Mouse (Mus musculus) C2C12 (cell line): Measurements from ENCODE around the gene Nuak1. TPM values are rescaled to one million over a fixed set of nuclear protein-coding genes. Genes with fewer than 3 reads are reported as not detected.

Source experiments
- H3K27me3 ChIP-seq: one replicate; pipeline ENCODE4 v1.6.1; 2011; ENCODE audit not compliant: control insufficient read depth, insufficient read depth, insufficient read length
- H3K36me3 ChIP-seq: one replicate; pipeline ENCODE4 v1.6.1; 2011; ENCODE audit not compliant: control insufficient read depth, insufficient read depth
- H3K4me3 ChIP-seq: one replicate; pipeline ENCODE4 v1.5.1; 2011; ENCODE audit warnings: mild to moderate bottlenecking, control low read depth; ENCODE audit not compliant: poor library complexity, insufficient read depth, severe bottlenecking
- H3K79me2 ChIP-seq: one replicate; pipeline ENCODE4 v1.6.1; 2011; ENCODE audit not compliant: control insufficient read depth, insufficient read depth
- H3K79me3 ChIP-seq: one replicate; pipeline ENCODE4 v1.6.1; 2011; ENCODE audit warnings: low read depth, control low read depth
- H3ac ChIP-seq: one replicate; pipeline ENCODE3; 2011; ENCODE audit warnings: low read depth; ENCODE audit not compliant: control insufficient read depth, insufficient read length
- CEBPB ChIP-seq: IDR thresholded peaks from one replicate; pipeline ENCODE4 v1.6.1; 2011; ENCODE audit warnings: low read depth, mild to moderate bottlenecking, control low read depth, moderate library complexity
- CTCF ChIP-seq: IDR thresholded peaks from one replicate; pipeline ENCODE4 v1.5.1; 2011; ENCODE audit not compliant: control insufficient read depth, insufficient read depth, insufficient read length
- FOSL1 ChIP-seq: IDR thresholded peaks from one replicate; pipeline ENCODE4 v1.8.0; 2011; ENCODE audit warnings: mild to moderate bottlenecking, low read length; ENCODE audit not compliant: poor library complexity, insufficient read depth, severe bottlenecking
- MAX ChIP-seq: IDR thresholded peaks from one replicate; pipeline ENCODE4 v1.6.1; 2011; ENCODE audit warnings: mild to moderate bottlenecking, control low read depth
- MYOD1 ChIP-seq: IDR thresholded peaks from one replicate; pipeline ENCODE4 v1.6.1; 2011; ENCODE audit warnings: low read depth; ENCODE audit not compliant: control insufficient read depth, insufficient read length
- MYOG ChIP-seq: IDR thresholded peaks from one replicate; pipeline ENCODE4 v1.6.1; 2011; ENCODE audit not compliant: control insufficient read depth, insufficient read length; ENCODE audit errors: extremely low read depth
- USF1 ChIP-seq: IDR thresholded peaks from one replicate; pipeline ENCODE4 v1.6.1; 2011; ENCODE audit warnings: low read depth, mild to moderate bottlenecking, control low read depth, moderate library complexity
- polyA plus RNA-seq: library from polyadenylated mRNA; unstranded; fragments of >200 nt; fragmentation: generic; extraction: Trizol; gene quantifications from one replicate; pipeline ENCODE4 v1.2.1, GENCODE M21; 2012; ENCODE audit warnings: missing spikeins

Nuak1 gene
- polyA plus RNA-seq, 1 experiment = 15.2 TPM

DNA sequence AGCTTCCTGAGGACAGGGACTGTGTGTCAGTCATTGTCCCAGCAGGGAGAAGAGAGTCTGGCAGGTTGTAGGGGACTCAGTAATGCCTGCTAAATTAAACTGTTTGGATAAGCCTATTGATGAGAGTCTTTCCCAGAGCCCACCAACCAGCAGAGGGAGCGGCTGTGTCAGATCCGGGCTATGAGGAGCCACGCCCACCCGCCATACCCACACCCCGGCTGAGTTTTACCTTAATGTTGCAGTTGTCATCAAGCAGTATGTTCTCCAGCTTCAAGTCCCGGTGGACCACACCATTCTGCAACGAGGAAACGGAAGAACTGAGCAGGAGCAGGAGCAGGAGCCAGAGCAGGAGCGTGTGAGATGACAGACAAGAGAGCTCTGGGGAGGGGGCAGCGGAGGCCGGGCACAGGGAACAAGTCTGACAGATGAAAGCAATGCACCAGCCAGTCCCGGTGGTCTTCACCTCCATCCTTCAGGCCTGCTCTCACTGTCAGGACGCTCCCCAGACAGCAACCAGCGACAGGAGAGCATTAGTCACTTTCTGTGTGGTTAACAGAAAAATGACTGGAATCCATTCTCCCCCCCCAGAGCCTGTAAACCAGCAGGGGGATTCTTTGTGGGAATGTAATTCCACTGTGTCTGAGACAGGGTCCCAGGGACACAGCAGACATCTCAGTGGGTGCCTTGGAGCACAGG lies 48.2 kb downstream of the Nuak1 start:
- Histone ChIP-seq H3K27me3 (no peaks in the 10 kb centered on the region), H3K36me3 (peaks cover 8% of the 10 kb centered on the region), H3K79me3 (no peaks in the 10 kb centered on the region), H3ac (no peak overlapping the region), H3K4me3 (peak overlapping the region; percentile 21), H3K79me2 (peaks cover 38% of the 10 kb centered on the region)
- peak; percentile 49 for TF ChIP-seq MYOD1
- peak; percentile 12 for TF ChIP-seq CTCF
- TF ChIP-seq FOSL1 = peak; percentile 60
- no peak for TF ChIP-seq MAX
- TF ChIP-seq USF1 = no peak

DNA sequence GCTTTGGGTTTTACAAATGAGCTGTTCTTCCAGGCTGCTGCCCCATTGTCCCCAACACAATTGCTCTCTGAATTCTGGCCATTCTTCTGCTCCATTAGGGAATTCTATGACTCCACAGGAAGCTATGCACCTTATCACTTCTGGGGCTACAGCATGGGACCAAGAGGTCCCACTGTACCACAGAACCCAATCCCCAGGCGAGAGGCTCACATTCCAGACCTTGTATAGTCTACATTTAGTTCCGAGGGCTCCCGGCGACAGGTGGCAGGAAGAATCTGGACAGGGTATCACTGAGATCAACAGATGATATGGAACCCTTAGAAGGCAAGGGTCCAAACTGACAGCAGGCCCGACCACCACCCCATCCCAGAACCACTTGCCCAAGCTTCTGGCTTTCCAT lies 50.7 kb downstream of the Nuak1 start:
- no peaks in the 10 kb centered on the region for H3K27me3 ChIP-seq
- TF ChIP-seq MYOD1 (peak; percentile 88), USF1 (no peak), MYOG (no peak)
- peaks cover 14% of the 10 kb centered on the region for H3K36me3 ChIP-seq
- no peak overlapping the region for H3ac ChIP-seq
- H3K4me3 ChIP-seq = no peak overlapping the region
- H3K79me2 ChIP-seq = peaks cover 26% of the 10 kb centered on the region
- H3K79me3 ChIP-seq = no peaks in the 10 kb centered on the region

DNA sequence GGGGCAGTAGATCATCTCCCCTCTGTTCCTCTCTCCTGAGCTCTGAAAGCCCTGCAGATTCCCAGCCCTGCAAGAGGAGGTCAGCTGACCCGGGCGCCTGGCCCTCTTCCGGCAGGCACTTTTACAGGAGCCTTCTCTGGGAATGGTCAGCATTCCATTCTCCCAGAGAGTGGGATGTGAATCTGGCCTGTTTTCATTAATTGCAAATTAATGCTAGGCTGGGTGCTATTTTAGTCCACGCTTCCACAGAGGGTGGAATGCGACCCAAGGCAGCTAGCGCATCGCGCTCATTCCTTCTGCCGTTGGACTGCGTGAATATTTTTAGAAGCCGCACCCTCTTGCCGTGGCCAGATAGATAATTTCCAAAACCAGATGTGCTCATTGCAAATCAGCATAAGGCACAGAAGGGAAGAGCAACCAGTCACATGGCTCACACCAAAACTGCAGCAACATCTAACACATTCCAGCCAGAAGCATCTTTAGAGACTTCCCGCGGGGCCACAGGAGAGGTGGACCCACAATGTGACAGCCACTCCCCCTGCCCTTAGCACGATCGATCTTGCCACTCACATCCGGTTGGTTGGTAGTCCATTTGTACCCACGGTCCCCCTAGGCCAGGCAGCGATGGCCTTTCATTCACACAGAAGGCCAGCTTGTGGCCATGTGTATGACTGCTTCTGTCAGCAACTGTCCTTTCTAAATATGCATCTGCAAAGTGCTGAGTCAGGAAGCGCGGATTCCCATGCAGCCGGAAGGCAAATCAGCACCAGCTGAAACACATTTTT lies 51.8 kb downstream of the Nuak1 start:
- H3K36me3 ChIP-seq = peaks cover 14% of the 10 kb centered on the region
- TF ChIP-seq USF1 (peak; percentile 57), MYOG (no peak)
- H3K4me3 ChIP-seq = no peak overlapping the region

DNA sequence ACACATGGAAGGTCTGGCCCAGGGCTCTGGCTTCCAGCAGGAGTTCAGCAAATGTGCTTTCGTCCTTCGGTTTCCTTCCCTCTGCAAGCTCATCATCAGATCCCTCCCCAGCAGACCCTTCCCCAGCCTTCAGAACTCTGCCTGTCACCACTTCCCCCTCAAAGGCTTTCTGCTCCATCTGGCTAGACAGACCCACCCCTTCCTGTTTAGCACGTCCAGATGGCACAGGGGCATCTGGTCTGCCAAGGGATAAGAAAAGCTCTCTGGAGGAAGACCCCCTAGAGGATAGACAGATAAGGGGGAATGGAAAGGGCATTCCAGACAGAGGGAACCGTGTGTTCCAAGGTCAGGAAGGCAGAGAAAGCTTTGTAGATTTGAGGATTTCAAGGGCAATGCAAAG lies 53.1 kb downstream of the Nuak1 start:
- TF ChIP-seq FOSL1 (no peak), MYOD1 (no peak), MYOG (no peak), USF1 (no peak), CTCF (no peak), MAX (no peak)
- Histone ChIP-seq H3K36me3 (peaks cover 14% of the 10 kb centered on the region), H3K4me3 (no peak overlapping the region), H3ac (no peak overlapping the region), H3K79me3 (no peaks in the 10 kb centered on the region), H3K27me3 (no peaks in the 10 kb centered on the region), H3K79me2 (peaks cover 15% of the 10 kb centered on the region)

More for the DNA sequence above, 51.8 kb downstream of the Nuak1 start:
- Histone ChIP-seq H3K79me2 (peaks cover 15% of the 10 kb centered on the region), H3K79me3 (no peaks in the 10 kb centered on the region), H3K27me3 (no peaks in the 10 kb centered on the region), H3ac (no peak overlapping the region)

DNA sequence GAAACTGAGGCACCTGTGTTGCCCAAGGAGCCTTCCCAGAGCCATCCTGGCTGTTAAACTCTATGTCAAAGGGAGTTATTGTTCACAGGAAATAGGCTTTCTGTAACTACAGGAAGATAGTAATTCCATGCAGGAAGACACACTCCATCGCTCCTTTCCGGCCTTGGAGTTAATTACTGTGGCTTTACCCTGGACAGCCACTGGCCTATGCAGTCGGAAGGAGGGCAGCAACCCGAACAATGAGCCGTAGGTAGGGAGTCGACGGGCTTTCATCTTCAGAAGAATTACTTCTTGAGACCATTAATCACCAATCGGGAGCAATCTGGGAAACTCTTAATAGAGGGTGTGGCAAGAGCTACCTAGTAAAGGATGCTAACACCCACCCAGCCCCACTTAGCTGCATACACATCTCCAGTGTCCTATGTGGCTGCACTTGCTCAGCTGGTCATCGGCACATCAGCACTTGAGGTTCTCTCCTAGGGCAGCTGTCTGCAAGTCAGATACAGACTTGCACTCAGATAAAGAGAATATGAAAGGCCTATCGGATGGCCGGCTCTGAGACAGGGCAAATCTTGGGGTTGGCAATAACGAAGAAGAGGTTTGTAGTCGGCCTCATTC lies 53.7 kb downstream of the Nuak1 start:
- no peak overlapping the region for H3ac ChIP-seq
- H3K79me3 ChIP-seq = no peaks in the 10 kb centered on the region
- H3K79me2 ChIP-seq = peaks cover 15% of the 10 kb centered on the region
- no peak for TF ChIP-seq MYOD1
- TF ChIP-seq FOSL1 = no peak
- no peak for TF ChIP-seq MAX
- no peak for TF ChIP-seq CTCF
- TF ChIP-seq CEBPB = no peak
- no peak for TF ChIP-seq USF1
- TF ChIP-seq MYOG = no peak
- H3K27me3 ChIP-seq = no peaks in the 10 kb centered on the region
- no peak overlapping the region for H3K4me3 ChIP-seq
- H3K36me3 ChIP-seq = peaks cover 14% of the 10 kb centered on the region

DNA sequence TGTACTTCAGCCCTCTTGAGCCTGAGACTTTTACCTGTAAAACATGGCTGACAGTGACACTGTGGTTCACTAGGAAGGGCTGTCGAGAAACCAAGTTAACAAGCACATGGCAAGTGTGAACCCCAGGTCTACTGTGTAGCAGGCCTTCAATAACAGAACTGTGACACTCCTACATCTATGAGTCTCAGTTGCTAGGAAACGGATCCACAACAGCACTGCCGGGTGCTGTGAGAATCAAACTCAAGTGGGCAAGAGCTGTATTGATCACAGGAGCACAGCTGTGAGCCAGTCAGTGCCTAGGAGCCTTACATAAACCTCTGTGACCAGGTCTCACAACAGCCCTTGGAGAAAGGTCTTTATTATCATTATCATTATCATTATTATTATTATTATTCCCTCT lies 54.2 kb downstream of the Nuak1 start:
- Histone ChIP-seq H3ac (no peak overlapping the region), H3K79me3 (no peaks in the 10 kb centered on the region), H3K4me3 (no peak overlapping the region), H3K36me3 (peaks cover 10% of the 10 kb centered on the region), H3K27me3 (no peaks in the 10 kb centered on the region), H3K79me2 (peaks cover 13% of the 10 kb centered on the region)
- TF ChIP-seq FOSL1 = no peak
- TF ChIP-seq CTCF = no peak
- TF ChIP-seq MYOD1 = no peak
- no peak for TF ChIP-seq MYOG
